Mouse (Mus musculus) liver, postnatal 0 days (tissue): ENCODE data around the gene Ccdc28b. TPM values are rescaled to one million over a fixed set of nuclear protein-coding genes. Genes with fewer than 3 reads are reported as not detected.
A peak's percentile ranks its signal among the peaks of the same experiment; 100 is the strongest.

Source experiments
- ATAC-seq: fragments of 200-750 bp; cut with Nextera tagmentation; 2 replicates; pipeline ENCODE4 v1.8.0; 2017; ENCODE audit warnings: mild to moderate bottlenecking, moderate library complexity
- DNase-seq: peaks from one replicate; pipeline ENCODE4 v3.0.0-alpha.2; 2016
- H3K27ac ChIP-seq: fragments of 300-500 bp; sonication (generic); 2 replicates; pipeline ENCODE4 v1.5.1; 2014; ENCODE audit warnings: antibody characterized with exemption, moderate library complexity, mild to moderate bottlenecking, low read depth
- H3K27me3 ChIP-seq: fragments of 300-500 bp; sonication (generic); 2 replicates; pipeline ENCODE4 v1.6.1; 2014; ENCODE audit warnings: low read length, control low read depth, mixed read lengths; ENCODE audit not compliant: insufficient read depth
- H3K36me3 ChIP-seq: fragments of 300-500 bp; sonication (generic); replicated peaks from 2 replicates; pipeline ENCODE4 v1.6.1; 2014; ENCODE audit warnings: mild to moderate bottlenecking, control low read depth, low read length, moderate library complexity, mixed read lengths; ENCODE audit not compliant: insufficient read depth
- H3K4me1 ChIP-seq: fragments of 300-500 bp; sonication (generic); 2 replicates; pipeline ENCODE4 v1.6.1; 2014; ENCODE audit warnings: antibody characterized with exemption, mild to moderate bottlenecking, control low read depth; ENCODE audit not compliant: insufficient read depth
- H3K4me2 ChIP-seq: fragments of 300-500 bp; sonication (generic); 2 replicates; pipeline ENCODE4 v1.6.1; 2014; ENCODE audit warnings: low read depth, mild to moderate bottlenecking, low read length, moderate library complexity, mixed read lengths
- H3K4me3 ChIP-seq: fragments of 300-500 bp; sonication (generic); 2 replicates; pipeline ENCODE4 v1.5.1; 2014; ENCODE audit warnings: low read depth, low read length
- H3K9ac ChIP-seq: fragments of 300-500 bp; sonication (generic); replicated peaks from 2 replicates; pipeline ENCODE4 v1.6.1; 2014; ENCODE audit warnings: mild to moderate bottlenecking, moderate library complexity
- H3K9me3 ChIP-seq: fragments of 300-500 bp; sonication (generic); 2 replicates; pipeline ENCODE4 v1.6.1; 2016; ENCODE audit warnings: mild to moderate bottlenecking, control low read depth, low read length, mixed read lengths
- CTCF ChIP-seq: sonication (generic); IDR thresholded peaks from 2 replicates; pipeline ENCODE4 v1.5.1; 2016; ENCODE audit warnings: antibody characterized with exemption, low read depth
- EP300 ChIP-seq: IDR thresholded peaks from 2 replicates; pipeline ENCODE4 v1.6.1; 2016; ENCODE audit warnings: antibody characterized with exemption, low read depth, mild to moderate bottlenecking
- WGBS: fragments of 180-500 bp; shearing (Covaris S2); extraction: QIAGEN DNeasy Blood & Tissue Kit; methylation state at CpG from one replicate; pipeline ENCODE4 v1.1.7; 2014; ENCODE audit not compliant: insufficient replicate concordance; 5-methylcytosine and 5-hydroxymethylcytosine counted together
- polyA plus RNA-seq: library from polyadenylated mRNA; unstranded; fragments of >200 nt; fragmentation: Nextera tagmentation; extraction: Ambion mirVana; gene quantifications from 2 replicates; pipeline ENCODE4 v1.2.1, GENCODE M21; 2015

Gene Ccdc28b
- polyA plus RNA-seq, 1 experiment from 2014 or later = 13.1 TPM

- TF ChIP-seq EP300 (no peak), CTCF (peak; percentile 76)
- ATAC-seq (peak; percentile 43; the same call in 1 of the 2 replicates), DNase-seq (peak; percentile 78)
- Histone ChIP-seq H3K27me3 (no peaks in the 10 kb centered on the region), H3K4me1 (peaks cover 3% of the 10 kb centered on the region; the same call in 1 of the 2 replicates), H3K4me3 (peak overlapping the region; percentile 13; the same call in 1 of the 2 replicates), H3K9ac (peak overlapping the region; percentile 36; the same call in 1 of the 2 replicates), H3K4me2 (peak overlapping the region; percentile 36), H3K9me3 (no peaks in the 10 kb centered on the region), H3K36me3 (no peaks in the 10 kb centered on the region), H3K27ac (no peak overlapping the region)
- 28% methylated on average over 21 of the region's 21 CpGs for WGBS
Measured at GRCm38 (mm10) chr4:129576863-129577491, 46.8 kb downstream of the Ccdc28b start.

GRCm38 (mm10) chr4:129575171-129575844 lies 48.4 kb downstream of the Ccdc28b start:
- no peak for ATAC-seq

GRCm38 (mm10) chr4:129573430-129573829 lies 50.3 kb downstream of the Ccdc28b start, which contains the start of gene Lck:
Gene Lck, minus strand, starts transcription at chr4:129573641.
- DNase-seq (no peak), ATAC-seq (no peak)
- no peaks in the 10 kb centered on the region for H3K27me3 ChIP-seq
- H3K36me3 ChIP-seq = no peaks in the 10 kb centered on the region
- H3K27ac ChIP-seq = peak within 1 kb of the TSS; percentile 51; the same call in 1 of the 2 replicates
- no peak within 1 kb of the TSS for H3K9ac ChIP-seq
- H3K4me3 ChIP-seq = no peak within 1 kb of the TSS
- WGBS = 57% methylated on average over 8 of the region's 8 CpGs
- H3K4me1 ChIP-seq = peaks cover 3% of the 10 kb centered on the region; the same call in 1 of the 2 replicates
- H3K9me3 ChIP-seq = no peaks in the 10 kb centered on the region
- no peak within 1 kb of the TSS for H3K4me2 ChIP-seq
- TF ChIP-seq EP300 = no peak
- no peak for TF ChIP-seq CTCF

More at GRCm38 (mm10) chr4:129575171-129575844, 48.4 kb downstream of the Ccdc28b start:
- H3K36me3 ChIP-seq = no peaks in the 10 kb centered on the region
- 32% methylated on average over 7 of the region's 8 CpGs for WGBS
- DNase-seq = peak; percentile 54
- no peak overlapping the region for H3K9ac ChIP-seq
- H3K27ac ChIP-seq = peak overlapping the region; percentile 64; the same call in 1 of the 2 replicates
- no peaks in the 10 kb centered on the region for H3K9me3 ChIP-seq
- H3K4me2 ChIP-seq = peak overlapping the region; percentile 42; the same call in 1 of the 2 replicates
- no peak for TF ChIP-seq CTCF
- no peak for TF ChIP-seq EP300
- H3K4me1 ChIP-seq = peaks cover 3% of the 10 kb centered on the region; the same call in 1 of the 2 replicates
- no peaks in the 10 kb centered on the region for H3K27me3 ChIP-seq
- no peak overlapping the region for H3K4me3 ChIP-seq

DNA sequence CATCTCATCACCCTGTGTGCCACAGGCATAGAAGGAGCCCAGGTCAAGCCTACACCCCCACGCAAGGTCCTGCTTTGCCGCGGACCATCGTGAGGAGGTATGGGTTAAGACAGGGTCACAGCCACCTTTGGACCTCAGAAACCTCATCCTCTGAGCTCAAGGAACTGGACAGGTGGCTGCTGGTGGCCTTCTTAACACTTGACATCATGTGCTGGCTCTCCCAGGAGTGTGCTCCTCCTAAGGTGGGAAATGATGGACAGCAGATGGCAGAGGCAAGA lies 50.7 kb downstream of the Ccdc28b start:
- DNase-seq (no peak), ATAC-seq (no peak)
- WGBS = 93% methylated on average over 4 of the region's 4 CpGs
- Histone ChIP-seq H3K4me1 (peaks cover 3% of the 10 kb centered on the region; the same call in 1 of the 2 replicates), H3K9me3 (no peaks in the 10 kb centered on the region), H3K9ac (no peak overlapping the region), H3K36me3 (no peaks in the 10 kb centered on the region), H3K27ac (peak overlapping the region; percentile 51; the same call in 1 of the 2 replicates), H3K4me2 (no peak overlapping the region), H3K4me3 (no peak overlapping the region), H3K27me3 (no peaks in the 10 kb centered on the region)
- no peak for TF ChIP-seq EP300
- TF ChIP-seq CTCF = no peak

DNA sequence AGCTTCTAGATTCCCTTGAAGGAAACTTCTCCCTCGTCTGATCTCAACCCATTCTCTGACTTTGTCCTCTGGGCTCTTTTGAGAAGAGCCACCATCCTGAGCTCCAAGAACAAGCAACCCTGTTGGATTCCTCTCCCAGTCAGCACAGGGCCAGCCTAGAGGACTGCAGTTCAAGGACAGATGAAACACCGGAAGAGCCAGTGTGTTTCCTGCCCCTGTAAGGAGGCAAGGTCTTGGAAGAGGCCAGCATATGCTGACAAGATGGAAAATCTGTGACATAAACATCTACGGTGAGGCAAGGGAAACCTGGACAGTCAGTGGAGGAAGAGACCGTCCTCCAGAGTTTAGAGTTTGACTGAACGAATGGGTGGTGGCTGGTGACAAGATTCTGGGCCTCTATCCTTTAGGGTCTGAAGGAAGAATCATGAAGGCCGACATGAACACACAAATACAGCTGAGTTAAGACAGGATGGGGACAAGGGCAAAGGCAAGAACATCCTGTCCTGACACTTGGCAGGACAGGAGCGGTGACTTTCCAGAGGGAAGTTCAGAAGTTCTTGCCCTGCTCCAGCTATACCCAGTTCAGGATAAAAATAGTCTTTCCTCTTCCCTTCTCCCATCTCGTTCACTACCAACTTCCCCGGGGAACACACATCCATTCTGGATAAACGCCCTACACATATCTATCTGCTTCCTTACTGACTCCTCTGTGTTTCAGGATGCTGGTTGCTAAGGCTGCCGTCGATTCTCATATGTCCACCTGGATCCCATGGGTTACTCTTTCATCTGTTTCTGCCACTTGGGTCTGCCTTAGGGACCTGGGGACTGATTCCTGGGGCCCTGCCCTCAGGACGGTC lies 51.3 kb downstream of the Ccdc28b start:
- no peak overlapping the region for H3K4me2 ChIP-seq
- ATAC-seq = peak; percentile 66
- TF ChIP-seq CTCF = no peak
- peak; percentile 52; the same call in 1 of the 2 replicates for TF ChIP-seq EP300
- no peaks in the 10 kb centered on the region for H3K9me3 ChIP-seq
- WGBS = 73% methylated on average over 13 of the region's 13 CpGs
- no peak overlapping the region for H3K4me3 ChIP-seq
- H3K36me3 ChIP-seq = no peaks in the 10 kb centered on the region
- H3K27ac ChIP-seq = peak overlapping the region; percentile 51; the same call in 1 of the 2 replicates
- no peak for DNase-seq
- H3K4me1 ChIP-seq = peaks cover 3% of the 10 kb centered on the region; the same call in 1 of the 2 replicates
- no peaks in the 10 kb centered on the region for H3K27me3 ChIP-seq
- H3K9ac ChIP-seq = no peak overlapping the region
